Mouse (Mus musculus) 3T3-L1 (cell line): ENCODE data around the gene Nfkb1.

Source experiments
- DNase-seq: peaks from one replicate; pipeline ENCODE4 v3.0.0-alpha.2; 2015; ENCODE audit warnings: low read depth, low spot score

Nfkb1 gene

DNA sequence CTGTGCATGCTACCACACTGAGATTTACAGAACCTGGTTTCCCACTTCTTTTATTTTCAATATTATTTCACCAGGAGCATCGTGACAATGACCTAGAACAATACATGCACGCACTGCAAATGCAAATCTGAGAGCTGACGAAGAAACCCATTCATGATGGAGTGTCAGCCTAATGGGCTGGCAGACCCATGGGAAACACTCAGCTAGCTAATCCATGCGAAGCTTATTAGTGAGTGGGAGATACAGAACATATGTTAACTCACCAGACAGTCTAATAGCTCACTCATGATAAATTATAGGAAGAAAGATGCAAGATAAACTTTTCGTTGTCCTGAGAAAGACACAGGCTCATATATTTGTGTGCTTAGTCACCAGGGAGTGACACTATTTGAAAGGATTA, 19.2 kb downstream of the Nfkb1 start:
- no peak for DNase-seq

DNA sequence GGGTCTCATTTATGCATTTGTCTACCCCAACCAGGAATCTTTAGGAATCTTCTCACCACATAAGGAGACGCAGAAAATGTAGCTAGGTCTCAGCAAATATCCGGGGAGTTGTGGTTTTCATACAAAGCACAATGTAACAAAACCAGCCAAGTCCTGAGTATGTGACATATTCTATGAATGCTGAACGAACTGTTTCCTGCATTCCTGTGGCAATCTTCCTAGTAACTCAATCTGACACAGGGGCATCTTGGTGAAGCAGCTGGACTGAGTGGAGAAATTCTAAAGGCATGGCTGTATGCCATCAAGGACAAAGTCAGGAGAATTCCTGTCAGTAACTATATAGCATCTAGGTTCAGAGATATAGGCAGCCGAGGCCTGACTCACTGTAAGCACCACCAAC, 20.5 kb downstream of the Nfkb1 start:
- DNase-seq: peak; percentile 99

DNA sequence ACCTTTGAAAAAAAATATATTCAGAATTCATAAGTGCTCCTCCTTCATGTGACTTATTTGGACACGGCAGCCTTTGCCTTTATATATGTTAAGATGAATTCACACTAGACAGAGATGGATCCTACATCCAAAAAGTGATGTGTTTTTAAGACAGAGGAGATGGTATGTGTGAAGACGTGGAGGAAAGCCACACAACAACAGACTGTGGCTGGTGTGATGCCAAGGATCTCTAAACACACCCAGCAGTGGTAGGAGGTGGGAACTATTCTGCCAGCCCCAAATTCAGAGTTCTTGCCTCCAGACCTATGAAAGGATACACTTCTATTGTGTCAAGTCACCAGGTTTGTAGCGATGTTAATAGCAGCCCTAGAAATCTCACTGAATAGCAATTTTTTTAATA, 24.3 kb downstream of the Nfkb1 start:
- DNase-seq: no peak

DNA sequence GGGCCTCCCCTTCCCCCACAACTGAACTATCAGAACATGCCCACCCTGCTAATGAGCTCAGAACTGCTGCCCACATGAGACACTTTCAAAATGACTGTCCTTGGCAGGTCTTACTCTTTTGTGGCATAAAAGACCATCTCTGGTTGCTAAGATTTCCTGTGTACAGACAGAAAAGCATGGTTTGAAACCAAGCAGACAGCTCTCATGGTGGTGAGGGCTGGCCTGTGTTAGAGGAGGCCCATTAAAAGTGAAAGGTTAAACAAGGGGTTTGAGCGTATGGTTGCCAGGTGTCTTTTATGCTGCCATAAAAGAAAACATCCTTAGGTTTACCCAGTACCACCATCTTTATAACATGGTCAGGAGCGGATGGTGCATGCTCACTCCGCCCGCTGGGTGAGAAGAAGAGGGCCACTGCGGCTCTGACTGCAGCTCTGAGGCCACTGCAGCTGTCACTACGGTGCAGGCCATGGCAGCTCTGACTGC, 25.5 kb downstream of the Nfkb1 start:
- DNase-seq: no peak

DNA sequence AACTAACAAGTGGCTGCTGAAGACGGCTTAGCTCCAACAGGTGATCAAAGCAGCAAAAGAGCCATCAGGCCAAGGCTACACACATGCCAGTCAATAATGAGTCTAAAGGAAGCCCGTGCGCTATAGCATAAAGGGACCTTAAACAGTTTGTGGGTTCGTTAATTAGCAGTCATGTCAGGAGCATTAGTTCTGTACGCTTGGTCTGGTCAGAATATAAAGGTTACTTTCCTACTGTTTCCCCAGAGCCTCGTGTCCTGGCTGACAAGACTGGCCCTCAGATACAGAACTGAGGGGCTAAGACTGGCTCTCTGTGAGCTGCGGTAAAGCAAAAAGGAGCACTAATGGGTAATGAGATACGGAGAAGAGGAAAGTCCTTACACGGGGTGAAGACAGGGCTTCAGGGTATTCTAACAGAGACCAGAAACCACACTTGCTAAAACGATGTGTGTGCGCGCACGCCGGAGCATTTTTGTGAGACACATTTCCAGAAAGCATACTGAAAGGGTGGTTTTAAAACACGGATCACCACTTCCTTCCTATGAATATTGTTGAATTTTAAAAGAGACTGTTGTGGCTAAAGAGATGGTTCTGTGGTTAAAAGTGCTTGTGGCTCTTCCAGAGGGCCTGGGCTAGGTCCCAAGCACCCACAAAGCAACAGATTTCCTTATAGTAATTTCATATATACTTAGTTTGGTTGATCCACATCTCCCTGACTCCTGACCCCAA, 29.0 kb downstream of the Nfkb1 start:
- no peak for DNase-seq

DNA sequence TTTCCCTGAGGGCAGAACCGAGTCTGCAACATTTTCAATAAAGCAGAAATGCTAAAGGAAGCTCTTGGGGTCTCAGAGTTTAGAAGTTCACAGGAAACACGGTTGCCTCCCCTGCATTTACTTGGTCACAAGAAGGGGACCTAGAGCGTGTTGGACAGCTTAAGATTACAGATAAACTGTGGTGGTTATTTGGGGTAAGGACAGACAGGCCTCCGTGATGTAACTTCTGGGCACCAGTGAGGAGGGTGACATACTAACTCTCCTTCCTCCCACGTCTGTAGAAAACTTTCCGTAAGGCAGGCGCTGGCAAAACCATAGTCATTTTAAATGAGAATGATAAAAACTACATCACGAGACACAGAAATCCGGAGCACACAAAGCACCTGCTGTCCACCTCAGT, 29.6 kb downstream of the Nfkb1 start:
- DNase-seq: no peak

DNA sequence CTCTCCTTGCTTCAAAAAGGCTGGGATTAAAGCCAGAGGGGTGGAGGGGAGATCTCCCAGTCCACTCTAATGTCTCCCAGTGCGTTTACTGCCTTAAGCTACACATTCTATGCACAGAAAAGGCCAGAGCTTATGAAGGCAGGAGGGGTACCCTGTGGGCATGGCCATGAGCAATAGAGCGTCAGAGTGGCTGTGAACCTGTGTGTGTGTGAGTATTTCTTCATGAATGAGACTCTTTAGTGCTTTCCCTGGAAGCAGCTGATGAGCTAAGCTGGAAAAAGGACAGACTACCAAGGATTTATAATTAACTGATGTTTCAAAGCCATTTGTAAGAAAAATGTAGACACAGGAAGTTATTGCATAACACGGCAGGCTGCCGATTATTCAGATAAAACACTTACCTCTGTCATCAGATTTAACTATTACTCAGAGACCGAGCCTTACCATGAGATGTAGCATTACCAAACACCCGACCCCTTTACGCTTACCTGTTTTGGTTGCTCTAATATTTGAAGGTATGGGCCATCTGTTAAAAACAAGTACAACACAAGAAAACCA, 32.7 kb downstream of the Nfkb1 start:
- DNase-seq: no peak

DNA sequence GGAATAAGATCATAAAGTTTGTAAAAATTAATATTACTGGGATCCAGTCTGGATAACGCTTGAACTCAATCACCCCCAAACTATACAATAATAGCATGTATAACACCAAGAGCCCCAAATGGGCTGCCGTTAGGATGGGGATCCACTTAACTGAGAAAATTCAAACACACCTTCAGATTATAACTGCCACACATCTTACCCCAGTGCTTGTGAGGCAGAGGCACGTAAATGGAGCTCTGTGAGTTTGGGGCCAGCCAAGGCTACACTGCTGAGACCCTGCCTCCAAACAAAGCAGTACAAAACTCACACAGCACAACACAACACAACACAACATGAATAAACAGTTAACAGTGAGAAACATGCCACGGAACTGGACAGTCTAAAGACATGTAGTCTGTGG, 35.2 kb downstream of the Nfkb1 start:
- no peak for DNase-seq

DNA sequence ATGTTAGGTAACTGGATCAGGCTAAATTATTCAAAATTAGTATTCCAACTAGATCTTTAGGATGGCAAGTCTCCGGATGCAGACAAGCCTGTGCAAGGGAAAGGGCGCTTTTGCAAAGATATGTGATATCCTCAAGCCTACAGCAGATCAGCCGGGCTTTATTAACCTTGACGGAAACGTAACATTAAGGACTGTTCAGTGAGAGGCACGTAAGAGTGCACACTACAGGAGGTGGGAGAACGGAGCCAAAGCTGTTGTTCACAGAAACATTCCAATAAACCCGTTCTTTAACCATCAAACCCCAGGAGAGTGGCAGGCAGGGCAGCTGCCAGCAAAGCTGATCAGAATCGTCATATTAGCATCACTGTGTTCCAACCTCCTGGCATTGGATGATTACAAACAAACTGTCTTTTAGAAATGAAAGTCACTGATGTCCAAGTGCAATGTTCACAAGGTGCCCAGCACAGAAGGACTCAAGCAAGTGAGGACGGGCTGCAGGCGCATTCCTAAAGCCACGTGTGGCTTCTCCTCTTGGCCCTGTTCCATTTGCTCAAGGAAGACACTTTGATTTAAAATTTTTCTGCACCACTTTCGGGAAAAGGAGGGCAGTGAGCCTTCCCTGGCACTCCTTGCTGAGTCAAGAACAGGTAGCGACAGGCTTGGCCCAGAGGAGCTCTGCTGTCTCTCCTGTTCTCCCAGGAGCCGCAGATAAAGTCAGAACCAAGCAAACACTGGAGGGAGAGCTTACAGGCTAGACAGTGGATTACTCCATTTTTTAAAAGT, 40.4 kb downstream of the Nfkb1 start:
- peak; percentile 42 for DNase-seq

DNA sequence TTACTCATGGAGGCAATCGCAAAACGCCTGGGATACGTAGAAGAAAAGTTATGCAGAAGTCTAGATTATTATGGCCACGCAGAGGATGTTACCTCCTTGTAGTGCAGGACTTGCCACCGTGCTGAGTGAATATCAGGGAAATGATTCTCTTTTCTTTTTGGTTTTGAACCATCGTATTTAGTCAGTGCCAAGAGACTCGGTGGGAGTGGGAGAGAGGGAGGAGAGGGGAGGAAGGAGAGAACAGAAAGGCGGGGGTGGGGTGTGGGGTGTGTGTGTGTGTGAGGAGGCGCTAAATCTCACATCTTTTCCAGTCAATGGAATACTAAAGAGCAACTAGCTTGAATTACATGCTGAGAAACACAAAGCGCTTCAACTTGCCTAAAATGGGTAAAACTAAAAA, 41.5 kb downstream of the Nfkb1 start:
- no peak for DNase-seq

DNA sequence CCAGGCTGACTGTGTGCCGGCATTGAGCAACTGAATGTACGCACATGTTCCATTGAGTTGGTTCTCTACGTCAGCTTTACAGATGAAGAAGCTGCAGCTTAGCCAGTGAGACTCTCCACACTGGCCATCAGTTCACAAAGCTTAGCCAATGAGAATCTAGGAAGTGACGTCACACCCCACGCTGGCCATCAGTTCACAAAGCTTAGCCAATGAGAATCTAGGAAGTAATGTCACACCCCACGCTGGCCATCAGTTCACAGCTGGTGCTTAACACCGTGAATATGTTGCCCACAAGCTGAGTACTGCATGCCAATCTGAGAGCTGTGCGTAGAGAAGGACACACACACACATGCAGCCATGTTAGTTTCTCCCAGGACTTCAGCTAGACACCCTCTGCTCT, 42.8 kb downstream of the Nfkb1 start:
- DNase-seq: no peak

DNA sequence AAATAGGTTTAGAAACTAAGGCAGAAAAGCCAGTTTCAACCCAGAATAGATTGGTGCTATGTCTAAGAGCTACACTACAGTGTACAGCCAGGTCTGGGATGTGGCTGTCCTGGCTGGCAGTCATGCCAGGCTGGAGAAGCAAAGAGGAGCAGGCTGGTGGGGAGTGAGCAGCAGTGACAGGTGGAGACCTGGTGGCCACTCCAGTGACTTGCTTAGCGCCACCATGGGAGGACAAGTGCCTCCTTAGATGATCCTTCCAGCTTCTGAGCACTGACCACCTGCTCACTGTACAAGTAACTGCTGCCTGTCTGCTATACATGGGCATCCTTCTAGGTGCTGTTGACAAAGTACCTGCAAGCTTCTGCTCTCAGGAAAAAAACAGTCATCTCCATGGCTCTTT, 44.7 kb downstream of the Nfkb1 start:
- DNase-seq: no peak

DNA sequence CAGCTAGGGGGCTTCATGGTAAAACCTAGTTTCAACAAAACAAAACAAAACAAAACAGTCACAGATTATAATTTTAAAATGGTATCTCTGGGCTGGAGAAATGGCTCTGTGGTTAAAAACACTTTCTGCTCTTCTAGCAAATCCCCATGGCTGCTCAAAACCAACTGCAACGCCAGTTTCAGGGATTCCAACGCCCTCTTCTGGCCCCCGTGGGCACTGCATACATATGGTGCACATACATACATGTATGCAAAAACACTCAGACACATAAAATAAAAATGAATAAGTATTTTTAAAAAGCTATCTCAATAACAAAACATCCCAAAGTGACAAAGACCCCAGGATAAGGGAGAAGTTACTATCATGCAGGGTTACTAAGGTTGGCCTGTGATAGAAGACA, 46.4 kb downstream of the Nfkb1 start:
- no peak for DNase-seq

DNA sequence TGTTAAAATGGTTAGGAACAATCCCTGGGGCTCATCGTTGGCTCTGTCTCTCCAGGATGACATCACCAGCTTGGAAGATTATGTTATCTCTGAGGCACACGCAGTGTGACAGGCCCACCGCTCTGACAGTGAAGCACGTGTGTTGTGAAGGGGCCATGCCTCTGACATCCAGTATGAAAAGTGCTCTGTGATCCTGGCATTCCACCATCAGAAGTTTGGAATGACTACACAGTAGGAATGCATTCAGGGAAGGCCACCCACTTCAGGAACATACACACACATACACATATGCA, 49.8 kb downstream of the Nfkb1 start:
- DNase-seq: no peak

DNA sequence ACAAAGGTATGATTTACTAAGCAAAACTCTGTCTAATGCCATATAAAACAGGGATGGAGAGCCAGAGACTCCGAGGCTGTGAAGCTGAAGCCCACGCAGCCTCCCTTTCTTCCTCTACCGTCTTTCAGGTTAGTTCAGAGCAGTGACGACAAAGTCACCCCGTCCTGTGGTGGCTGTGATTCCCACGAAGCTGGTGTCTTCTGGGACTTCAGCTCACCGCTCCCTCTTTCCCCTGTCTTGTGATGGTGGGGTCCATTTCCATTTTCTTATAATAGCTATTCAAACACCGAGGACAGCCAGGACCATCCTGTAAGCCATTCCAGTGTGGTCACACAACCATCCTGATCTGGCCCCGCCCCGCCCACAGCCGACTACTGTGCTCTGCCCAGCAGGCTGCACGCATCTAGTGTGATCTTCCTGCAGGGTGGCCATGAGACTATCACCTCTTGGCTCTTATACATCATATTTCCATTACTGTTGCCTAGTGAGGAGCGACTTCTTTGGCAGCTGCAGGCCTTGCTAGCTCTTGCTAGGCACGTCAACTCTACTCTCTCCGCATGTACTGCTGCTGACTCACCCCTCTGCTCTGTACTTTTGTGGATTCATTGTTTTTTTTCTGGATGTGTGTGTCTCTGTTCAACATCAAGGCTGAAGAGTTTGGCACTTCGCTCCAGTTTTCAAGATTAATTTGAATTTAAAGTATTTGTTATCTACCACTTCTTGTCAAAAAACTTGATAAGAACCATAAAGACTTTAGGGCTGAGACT, 50.3 kb downstream of the Nfkb1 start:
- DNase-seq: peak; percentile 65

DNA sequence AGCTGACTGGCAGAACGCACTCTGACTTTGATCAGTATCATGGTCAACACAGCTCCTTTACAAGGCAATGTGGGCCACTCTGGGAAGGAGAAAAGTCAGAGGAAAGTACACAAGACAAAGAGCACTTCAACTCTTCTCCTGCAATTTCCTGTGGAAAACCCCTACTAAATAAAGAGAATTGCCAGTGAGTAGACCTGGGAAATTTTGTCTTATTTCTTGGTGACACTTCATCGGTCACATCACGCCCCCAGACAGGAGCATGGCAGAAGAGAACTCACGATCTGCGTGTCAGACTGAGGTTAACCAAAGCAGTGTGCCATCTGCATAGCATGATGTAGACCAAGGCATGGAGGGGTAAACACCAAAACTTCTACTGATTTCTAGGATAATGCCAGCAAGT, 51.1 kb downstream of the Nfkb1 start:
- DNase-seq: no peak

DNA sequence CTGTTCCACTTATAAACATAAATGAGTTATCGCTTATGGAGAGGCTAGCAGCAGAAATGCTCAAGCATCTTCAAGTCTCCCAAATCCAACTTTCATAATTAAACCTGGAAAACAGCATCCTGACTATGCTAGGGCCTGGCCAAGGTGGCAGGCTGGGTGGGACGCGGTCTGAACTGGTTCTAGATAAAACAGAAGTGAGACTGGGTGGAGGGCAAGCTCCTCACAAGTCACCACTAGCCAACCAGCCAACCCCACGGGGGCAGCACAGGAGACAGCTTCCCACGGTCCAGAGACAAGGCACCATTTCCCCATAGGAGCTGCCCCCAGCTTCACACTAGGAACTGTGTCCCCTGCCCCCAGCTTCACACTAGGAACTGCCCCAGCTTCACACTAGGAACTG, 53.8 kb downstream of the Nfkb1 start:
- no peak for DNase-seq

DNA sequence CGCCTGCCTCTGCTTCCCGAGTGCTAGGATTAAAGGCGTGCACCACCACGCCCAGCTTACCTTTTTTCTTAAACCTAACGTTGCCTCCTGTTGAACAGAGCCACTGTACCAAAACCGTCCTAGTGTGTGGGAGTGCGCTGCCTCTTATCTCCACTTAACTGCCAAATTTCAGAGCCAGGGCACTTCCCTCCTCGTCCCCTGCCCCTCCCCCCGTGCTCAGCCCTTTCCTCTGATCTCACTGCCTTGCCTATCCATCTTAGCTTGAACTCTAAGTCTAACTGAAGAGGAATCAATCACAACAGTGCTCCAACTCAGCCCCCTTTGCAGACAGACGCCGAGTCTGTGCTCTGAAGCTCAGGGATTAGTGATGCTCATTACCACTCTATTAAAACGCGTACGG, 54.9 kb downstream of the Nfkb1 start:
- no peak for DNase-seq

DNA sequence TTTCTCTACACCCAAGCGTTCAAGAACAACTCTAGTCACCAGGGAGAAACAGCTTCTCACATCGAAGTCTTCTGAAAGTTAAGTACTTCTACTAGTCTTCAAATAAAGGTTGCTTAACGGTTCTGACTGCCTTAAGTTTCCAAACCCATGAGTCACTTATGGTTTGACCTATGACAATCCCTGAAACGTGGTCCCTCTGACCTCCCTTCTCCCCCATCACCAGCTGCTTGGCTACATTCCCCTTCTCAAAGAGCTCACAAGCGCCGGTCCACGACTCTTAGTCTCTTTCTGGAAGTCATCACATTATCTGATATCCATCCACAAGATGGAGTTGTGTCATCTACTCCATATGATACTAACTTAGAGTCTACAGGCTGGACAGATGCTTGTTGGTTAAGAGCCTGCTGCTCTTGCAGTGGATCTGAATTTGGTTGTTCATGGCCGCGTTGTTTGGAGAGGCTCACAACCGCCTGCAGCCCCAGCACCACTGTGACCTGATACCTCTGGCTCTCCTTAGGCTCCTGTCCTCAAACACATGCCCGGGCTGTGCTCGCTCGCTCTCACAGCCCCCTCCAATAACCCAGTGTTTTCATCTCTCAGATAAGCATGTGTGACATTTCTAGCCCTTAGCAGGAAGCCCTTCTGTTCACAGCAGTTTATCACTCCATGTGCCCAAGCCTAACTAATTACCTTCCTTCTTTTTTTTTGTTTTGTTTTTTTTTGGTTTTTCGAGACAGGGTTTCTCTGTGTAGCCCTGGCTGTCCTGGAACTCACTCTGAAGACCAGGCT, 55.5 kb downstream of the Nfkb1 start:
- DNase-seq: peak; percentile 34

DNA sequence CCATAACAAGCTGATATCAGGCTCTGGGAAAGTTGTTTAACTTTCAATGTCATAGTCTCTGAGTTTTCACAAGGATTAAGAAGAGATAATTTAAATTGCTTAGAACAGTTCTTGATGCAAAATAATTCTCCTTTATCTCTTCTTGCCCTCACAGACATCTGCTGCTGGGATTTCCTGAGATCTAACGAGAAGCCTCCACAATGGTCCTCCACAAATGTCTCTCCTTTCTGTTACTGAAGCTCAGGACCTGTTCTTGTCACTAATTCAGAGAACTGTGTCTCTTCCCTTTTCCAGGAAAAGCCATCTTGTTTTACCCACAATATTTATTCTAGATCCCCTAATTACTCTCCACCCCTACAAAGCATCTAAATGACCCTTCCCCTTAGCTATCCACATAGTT, 56.3 kb downstream of the Nfkb1 start:
- no peak for DNase-seq

DNA sequence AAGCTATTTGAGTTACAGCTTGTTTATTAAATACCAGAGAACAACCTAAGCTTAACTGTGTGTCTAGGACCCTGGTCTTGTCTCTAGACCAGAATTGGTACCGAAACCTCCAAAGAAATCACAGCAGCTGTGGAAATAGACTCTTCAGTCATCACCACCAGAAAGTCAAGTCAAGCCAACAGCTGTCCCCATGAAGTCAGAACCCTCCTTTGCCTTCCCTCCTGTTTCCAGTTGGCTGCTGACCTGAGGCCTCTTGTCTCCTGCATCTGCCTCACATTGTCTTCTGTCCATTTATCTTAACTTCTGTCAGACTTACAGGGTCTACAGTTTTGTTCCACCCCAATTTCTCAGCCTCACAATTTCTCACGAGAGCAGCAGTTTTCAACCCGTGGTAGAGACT, 57.1 kb downstream of the Nfkb1 start:
- no peak for DNase-seq

DNA sequence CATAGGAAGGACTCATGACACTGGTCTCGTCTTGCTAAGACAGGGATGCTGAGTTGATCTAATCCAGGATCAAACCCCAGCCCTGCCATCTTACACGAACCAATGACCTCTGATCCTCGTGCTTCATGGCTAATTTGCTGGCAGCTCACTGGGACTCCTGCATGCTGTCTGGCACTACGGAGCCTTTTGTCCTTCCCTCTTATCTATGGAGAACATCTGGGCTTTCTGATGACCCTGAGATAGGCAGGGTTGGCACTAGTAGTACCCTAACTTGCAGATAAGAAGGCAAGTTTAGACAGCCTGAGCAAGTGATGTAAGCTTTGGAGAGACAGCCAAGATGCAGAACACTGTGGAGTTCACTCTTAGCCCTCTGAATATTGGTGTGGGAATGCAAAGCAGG, 59.5 kb downstream of the Nfkb1 start:
- no peak for DNase-seq
